Mouse (Mus musculus): ENCODE measurements at regions not wholly inside any gene's neighbourhood (a gene's known extent, or its start where the extent isn't known, plus 50 kb on each side); places are given as distances from the start of the nearest gene placed in this dataset.

GRCm38 (mm10) chrX:56276348-56276747, 63.7 kb upstream of the Gm773 start:
- H3K9me3 ChIP-seq (ENCODE audit: control insufficient read depth, low read length): no peaks in the 10 kb centered on the region
- no peaks in the 10 kb centered on the region for H3K4me1 ChIP-seq (ENCODE audit: control insufficient read depth, insufficient read depth, low read length)
- no peaks in the 10 kb centered on the region for H3K27me3 ChIP-seq (replicated peaks; ENCODE audit: control insufficient read depth, insufficient read depth, low read length)
- ATAC-seq (ENCODE audit: low read depth): no peak
- no peak overlapping the region for H3K9ac ChIP-seq (ENCODE audit: low read depth, low read length)
- H3K4me3 ChIP-seq (ENCODE audit: low read depth, low read length): no peak overlapping the region
- H3K36me3 ChIP-seq (ENCODE audit: control insufficient read depth, insufficient read depth, low read length): no peaks in the 10 kb centered on the region
- H3K27ac ChIP-seq (replicated peaks; ENCODE audit: low read depth, low read length): no peak overlapping the region
- no peak overlapping the region for H3K4me2 ChIP-seq (ENCODE audit: low read depth, low read length)
- DNase-seq (ENCODE audit: low spot score): peak; percentile 0

- Histone ChIP-seq H3K4me2 (ENCODE audit: low read depth, low read length) (no peak overlapping the region), H3K36me3 (ENCODE audit: control insufficient read depth, insufficient read depth, low read length) (no peaks in the 10 kb centered on the region), H3K4me1 (ENCODE audit: control insufficient read depth, insufficient read depth, low read length) (no peaks in the 10 kb centered on the region), H3K9me3 (ENCODE audit: control insufficient read depth, low read length) (no peaks in the 10 kb centered on the region), H3K9ac (ENCODE audit: low read depth, low read length) (no peak overlapping the region), H3K27me3 (replicated peaks; ENCODE audit: control insufficient read depth, insufficient read depth, low read length) (no peaks in the 10 kb centered on the region), H3K27ac (replicated peaks; ENCODE audit: low read depth, low read length) (no peak overlapping the region), H3K4me3 (ENCODE audit: low read depth, low read length) (no peak overlapping the region)
- peak; percentile 21 for DNase-seq (ENCODE audit: low spot score)
- WGBS: 0% methylated on average over 1 of the region's 1 CpGs
- no peak for ATAC-seq (ENCODE audit: low read depth)
Observed at GRCm38 (mm10) chrX:56274170-56274569, 61.5 kb upstream of the Gm773 start.

GRCm38 (mm10) chrX:56269706-56270105, 57.0 kb upstream of the Gm773 start:
- DNase-seq (ENCODE audit: low spot score) (no peak), ATAC-seq (ENCODE audit: low read depth) (no peak)
- H3K4me2 ChIP-seq (ENCODE audit: low read depth, low read length): no peak overlapping the region
- H3K9me3 ChIP-seq (ENCODE audit: control insufficient read depth, low read length): no peaks in the 10 kb centered on the region
- WGBS: 84% methylated on average over 2 of the region's 2 CpGs
- no peak overlapping the region for H3K27ac ChIP-seq (replicated peaks; ENCODE audit: low read depth, low read length)
- no peaks in the 10 kb centered on the region for H3K36me3 ChIP-seq (ENCODE audit: control insufficient read depth, insufficient read depth, low read length)
- no peak overlapping the region for H3K9ac ChIP-seq (ENCODE audit: low read depth, low read length)
- no peaks in the 10 kb centered on the region for H3K4me1 ChIP-seq (ENCODE audit: control insufficient read depth, insufficient read depth, low read length)
- no peaks in the 10 kb centered on the region for H3K27me3 ChIP-seq (replicated peaks; ENCODE audit: control insufficient read depth, insufficient read depth, low read length)
- no peak overlapping the region for H3K4me3 ChIP-seq (ENCODE audit: low read depth, low read length)
